Mouse (Mus musculus) olfactory bulb, adult 2 months (tissue): Measurements from ENCODE around the gene Mindy4.

Source experiments
- CTCF ChIP-seq: fragments of 200-500 bp; IDR thresholded peaks from 2 replicates; pipeline ENCODE4 v1.5.1; 2012; ENCODE audit warnings: low read depth, mild to moderate bottlenecking, low read length, moderate library complexity; ENCODE audit not compliant: insufficient read depth
- POLR2A ChIP-seq: fragments of 200-500 bp; IDR thresholded peaks from 2 replicates; pipeline ENCODE4 v1.6.1; 2012; ENCODE audit warnings: mild to moderate bottlenecking, low read depth, low read length, moderate library complexity; ENCODE audit not compliant: insufficient read depth

DNA sequence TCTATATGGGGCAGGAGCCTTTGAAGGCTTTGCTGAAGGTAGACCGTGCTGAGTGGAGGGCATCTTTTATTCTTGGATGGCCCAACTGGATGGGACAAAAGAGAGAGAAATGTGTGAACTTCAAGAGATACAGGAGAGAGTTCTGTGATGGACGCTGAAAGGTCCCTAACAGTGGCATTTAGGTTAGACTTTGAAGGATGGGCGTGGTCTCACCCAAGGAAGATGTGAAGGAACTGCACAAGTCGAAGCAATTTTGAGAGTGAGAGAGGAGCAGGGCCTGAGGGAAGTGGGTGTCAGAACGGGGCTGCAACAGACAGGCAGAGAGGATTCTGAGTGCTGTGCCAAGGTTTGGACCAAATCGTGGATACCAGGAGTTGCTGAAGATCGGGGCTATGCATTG lies 54.1 kb downstream of the Mindy4 start:
- TF ChIP-seq CTCF = no peak
- TF ChIP-seq POLR2A = no peak
